Mouse (Mus musculus): ENCODE measurements around the gene Prss36.

GRCm38 (mm10) chr7:127895442-127895841 lies 51.1 kb downstream of the Prss36 start, which contains the start of the genes Gm21974 and Vkorc1:
- peak; percentile 52 for TF ChIP-seq CTCF (IDR thresholded peaks at IDR 0.05; ENCODE audit: low read depth, low read length)
- peak; percentile 97 for TF ChIP-seq POLR2A (IDR thresholded peaks at IDR 0.05; ENCODE audit: extremely low read depth, insufficient read depth, low read length)
